Mouse (Mus musculus) liver, adult 2 months (tissue): Measurements from ENCODE around the gene Sec24b.

ENCODE experiments used
- CTCF ChIP-seq: fragments of 200-500 bp; IDR thresholded peaks from 2 replicates; pipeline ENCODE4 v1.5.1; 2011; ENCODE audit warnings: low read depth, low read length, control low read depth
- POLR2A ChIP-seq: fragments of 200-500 bp; IDR thresholded peaks from 2 replicates; pipeline ENCODE4 v1.6.1; 2011; ENCODE audit warnings: low read length, control low read depth; ENCODE audit not compliant: insufficient read depth; ENCODE audit errors: extremely low read depth

GRCm38 (mm10) chr3:130075746-130076145 lies 14.4 kb upstream of the Sec24b start:
- TF ChIP-seq CTCF (no peak), POLR2A (no peak)
